In genomic region chr3:97682576-97682975, GRCm38 (mm10) we compare ENCODE assay signal across 10 mouse cellular contexts. TPM values are rescaled to one million over a fixed set of nuclear protein-coding genes. Genes with fewer than 3 reads are reported as not detected.
DNase-seq lines count a peak whose midpoint lies in the region; ATAC-seq lines count a peak whose summit lies in the region.
"Had no signal": no experiment of that assay in that cellular context is flagged by ENCODE, and none has a peak within 500 bp of the region (broad histone marks: within the 10 kb centered on the region; RNA-seq: fewer than 3 reads in every experiment).

No protein-coding gene starts in this region.

- no peaks in the 10 kb centered on the region for H3K9me3 ChIP-seq in heart, embryonic 10.5 days
- H3K9me3 ChIP-seq in neural tube, embryonic 11.5 days (ENCODE audit: control insufficient read depth, low read length), result no peaks in the 10 kb centered on the region
- no peaks in the 10 kb centered on the region for H3K9me3 ChIP-seq in liver, embryonic 12.5 days (replicated peaks)

- 13% methylated on average over 5 of the region's 5 CpGs for WGBS in heart, embryonic 10.5 days
- 33% methylated on average over 5 of the region's 5 CpGs for WGBS in neural tube, embryonic 11.5 days
- 16% methylated on average over 5 of the region's 5 CpGs for WGBS in liver, embryonic 12.5 days (ENCODE audit: insufficient replicate concordance)

- no peaks in the 10 kb centered on the region for H3K27me3 ChIP-seq in heart, embryonic 10.5 days (ENCODE audit: insufficient read depth, poor library complexity, severe bottlenecking)
- H3K27me3 ChIP-seq in neural tube, embryonic 11.5 days (ENCODE audit: control insufficient read depth, insufficient read depth, low read length), result 0 out of 2 replicates have a peak, but pooled peaks cover 7% of the 10 kb centered on the region
- H3K27me3 ChIP-seq in liver, embryonic 12.5 days (replicated peaks), result peaks cover 41% of the 10 kb centered on the region

- no peak overlapping the region for H3K27ac ChIP-seq in heart, embryonic 10.5 days
- no peak overlapping the region for H3K27ac ChIP-seq in neural tube, embryonic 11.5 days (ENCODE audit: low read depth, low read length)
- no peak overlapping the region for H3K27ac ChIP-seq in liver, embryonic 12.5 days

- ATAC-seq in neural tube, embryonic 11.5 days (ENCODE audit: insufficient read depth, low FRiP score, low TSS enrichment), result no peak
- ATAC-seq in liver, embryonic 12.5 days, result no peak
- ATAC-seq in erythroblast, adult 5-6 weeks (replicated peaks; ENCODE audit: low FRiP score, poor library complexity, severe bottlenecking), result no peak

- H3K36me3 ChIP-seq in heart, embryonic 10.5 days, result no peaks in the 10 kb centered on the region
- no peaks in the 10 kb centered on the region for H3K36me3 ChIP-seq in neural tube, embryonic 11.5 days (ENCODE audit: control insufficient read depth, insufficient read depth, low read length)
- no peaks in the 10 kb centered on the region for H3K36me3 ChIP-seq in liver, embryonic 12.5 days

- DNase-seq in heart, embryonic 10.5 days (ENCODE audit: low spot score), result no peak
- no peak for DNase-seq in heart, adult 18-20 months
- DNase-seq in neural tube, embryonic 11.5 days (ENCODE audit: low spot score), result no peak
- no peak for DNase-seq in neural tube, embryonic 10.5 days (ENCODE audit: extremely low spot score, low spot score)
- DNase-seq in adrenal gland, postnatal 25 days, result no peak
- DNase-seq in right cerebral cortex, postnatal 4 days, result no peak

- H3K4me2 ChIP-seq in neural tube, embryonic 11.5 days (ENCODE audit: low read depth), result peak overlapping the region; percentile 50
- H3K4me2 ChIP-seq in liver, embryonic 12.5 days, result peak overlapping the region; percentile 89

- no peak overlapping the region for H3K9ac ChIP-seq in neural tube, embryonic 11.5 days (ENCODE audit: low read length)
- H3K9ac ChIP-seq in liver, embryonic 12.5 days, result 0 out of 2 replicates have a peak overlapping the region, but pooled peaks have one; percentile 63

- peak overlapping the region; percentile 63 for H3K4me3 ChIP-seq in heart, embryonic 10.5 days
- no peak overlapping the region for H3K4me3 ChIP-seq in neural tube, embryonic 11.5 days (ENCODE audit: low read depth, low read length)
- peak overlapping the region; percentile 54 for H3K4me3 ChIP-seq in liver, embryonic 12.5 days

- H3K4me1 ChIP-seq in heart, embryonic 10.5 days, result peaks cover 28% of the 10 kb centered on the region
- 0 out of 2 replicates have a peak, but pooled peaks cover 5% of the 10 kb centered on the region for H3K4me1 ChIP-seq in neural tube, embryonic 11.5 days (ENCODE audit: control insufficient read depth, insufficient read depth, low read length)
- H3K4me1 ChIP-seq in liver, embryonic 12.5 days, result peaks cover 19% of the 10 kb centered on the region

RNA-seq across cellular contexts. Expression of gene Gm17651, which starts 8.1 kb away (rescaled TPM):
- not detected in 2 replicates for polyA plus RNA-seq in heart, embryonic 10.5 days (2016; fragmentation: Nextera tagmentation; extraction: Ambion mirVana)
- not detected for total RNA-seq in heart, adult 18-20 months (2021)
- polyA plus RNA-seq in neural tube, embryonic 11.5 days (2014; fragmentation: Nextera tagmentation; extraction: Ambion mirVana), result not detected in 2 replicates
- not detected in 2 replicates for polyA plus RNA-seq in liver, embryonic 12.5 days (2016; fragmentation: Nextera tagmentation; extraction: Ambion mirVana)
- total RNA-seq in erythroblast, adult 5-6 weeks (2015; ENCODE audit: low replicate concordance), result not detected in 2 replicates
- total RNA-seq in erythroblast, adult 5-6 weeks (2017; ENCODE audit: low replicate concordance), result not detected in 2 replicates
- not detected in 2 replicates for total RNA-seq in adrenal gland, postnatal 25 days (2021)
- total RNA-seq: adrenal gland, adult 18-20 months; hematopoietic stem cell, adult 5-6 weeks had no signal

RNA-seq across cellular contexts. Expression of gene Prkab2, which starts 24.6 kb away (rescaled TPM):
- polyA plus RNA-seq in heart, embryonic 10.5 days (2016; fragmentation: Nextera tagmentation; extraction: Ambion mirVana), result 16.2 and 25.6 TPM in 2 replicates
- 10 to 100 TPM; 25.5 to 33.5 TPM for total RNA-seq in heart, adult 18-20 months (2021)
- 6.9 and 7.2 TPM in 2 replicates for polyA plus RNA-seq in neural tube, embryonic 11.5 days (2014; fragmentation: Nextera tagmentation; extraction: Ambion mirVana)
- 2.8 and 3.1 TPM in 2 replicates for polyA plus RNA-seq in liver, embryonic 12.5 days (2016; fragmentation: Nextera tagmentation; extraction: Ambion mirVana)
- total RNA-seq in erythroblast, adult 5-6 weeks (2015; ENCODE audit: low replicate concordance), result 1.0 and 5.8 TPM in 2 replicates
- 0.17 and 0.98 TPM in 2 replicates for total RNA-seq in erythroblast, adult 5-6 weeks (2017; ENCODE audit: low replicate concordance)
- 9.6 and 11.6 TPM in 2 replicates for total RNA-seq in adrenal gland, postnatal 25 days (2021)

RNA-seq across cellular contexts. Expression of gene Fmo5, which starts 54.0 kb away (rescaled TPM):
- 1.9 and 3.2 TPM in 2 replicates for polyA plus RNA-seq in heart, embryonic 10.5 days (2016; fragmentation: Nextera tagmentation; extraction: Ambion mirVana)
- 10 to 100 TPM; 12.6 to 16.0 TPM for total RNA-seq in heart, adult 18-20 months (2021)
- polyA plus RNA-seq in neural tube, embryonic 11.5 days (2014; fragmentation: Nextera tagmentation; extraction: Ambion mirVana), result 0.94 and 1.2 TPM in 2 replicates
- 5.6 and 5.7 TPM in 2 replicates for polyA plus RNA-seq in liver, embryonic 12.5 days (2016; fragmentation: Nextera tagmentation; extraction: Ambion mirVana)
- total RNA-seq in erythroblast, adult 5-6 weeks (2015; ENCODE audit: low replicate concordance), result 13.6 and 21.3 TPM in 2 replicates
- 4.2 and 5.0 TPM in 2 replicates for total RNA-seq in erythroblast, adult 5-6 weeks (2017; ENCODE audit: low replicate concordance)
- 10.7 and 13.1 TPM in 2 replicates for total RNA-seq in adrenal gland, postnatal 25 days (2021)
